ENCODE assay signal across 8 mouse cellular contexts in genomic region chr7:25179606-25180161, GRCm38 (mm10). TPM values are rescaled to one million over a fixed set of nuclear protein-coding genes. Genes with fewer than 3 reads are reported as not detected.
DNase-seq lines count a peak whose midpoint lies in the region; ATAC-seq and TF ChIP-seq lines count a peak whose summit lies in the region.

TSS of gene Pou2f2 (minus strand) at chr7:25179726.

- peak; percentile 93 for ATAC-seq in hindbrain, embryonic 12.5 days (ENCODE audit: low FRiP score)
- ATAC-seq in lung, postnatal 0 days = peak; percentile 86

- no peaks in the 10 kb centered on the region for H3K36me3 ChIP-seq in hindbrain, embryonic 12.5 days
- no peaks in the 10 kb centered on the region for H3K36me3 ChIP-seq in lung, postnatal 0 days (ENCODE audit: insufficient read depth, low read length)

- peak within 1 kb of the TSS; percentile 64 for H3K4me3 ChIP-seq in hindbrain, embryonic 12.5 days
- H3K4me3 ChIP-seq in lung, postnatal 0 days (ENCODE audit: low read depth, low read length) = peak within 1 kb of the TSS; percentile 18

- WGBS in hindbrain, embryonic 12.5 days = under 1% methylated on average over 49 of the region's 56 CpGs
- 2% methylated on average over 37 of the region's 56 CpGs for WGBS in lung, postnatal 0 days

- peak within 1 kb of the TSS; percentile 70 for H3K4me2 ChIP-seq in hindbrain, embryonic 12.5 days (replicated peaks)
- peak within 1 kb of the TSS; percentile 64 for H3K4me2 ChIP-seq in lung, postnatal 0 days (replicated peaks; ENCODE audit: low read depth, low read length)

- TF ChIP-seq EP300 in lung, postnatal 0 days (IDR thresholded peaks at IDR 0.05) = no peak

- H3K27ac ChIP-seq in hindbrain, embryonic 12.5 days = peak within 1 kb of the TSS; percentile 98
- H3K27ac ChIP-seq in lung, postnatal 0 days (ENCODE audit: low read length) = no peak within 1 kb of the TSS

- peak; percentile 55 for TF ChIP-seq CTCF in lung, postnatal 0 days (IDR thresholded peaks at IDR 0.05)

- H3K9me3 ChIP-seq in hindbrain, embryonic 12.5 days (replicated peaks) = no peaks in the 10 kb centered on the region
- H3K9me3 ChIP-seq in lung, postnatal 0 days (ENCODE audit: low read length) = no peaks in the 10 kb centered on the region

- peak within 1 kb of the TSS; percentile 94 for H3K9ac ChIP-seq in hindbrain, embryonic 12.5 days
- H3K9ac ChIP-seq in lung, postnatal 0 days (replicated peaks; ENCODE audit: low read depth) = no peak within 1 kb of the TSS

- H3K4me1 ChIP-seq in hindbrain, embryonic 12.5 days = peaks cover 49% of the 10 kb centered on the region
- no peaks in the 10 kb centered on the region for H3K4me1 ChIP-seq in lung, postnatal 0 days (ENCODE audit: insufficient read depth, low read depth, low read length)

- peak; percentile 79 for DNase-seq in Muller cell, postnatal 12 days (ENCODE audit: inconsistent ontology term)
- DNase-seq in cerebellum, adult 9-10 months = peak; percentile 82
- peak; percentile 89 for DNase-seq in frontal cortex, postnatal 10 days (ENCODE audit: low spot score in 2 of 2)
- DNase-seq in layer of hippocampus, postnatal 25 days (ENCODE audit: extremely low spot score in 1 of 2, low spot score in 1 of 2) = peak; percentile 65 to 77
- peak; percentile 68 for DNase-seq in lung, postnatal 0 days (ENCODE audit: low spot score)
- peak; percentile 58 for DNase-seq in ovary, adult 18-20 months (ENCODE audit: low spot score)
- peak; percentile 80 for DNase-seq in thymus, postnatal 25 days

- peaks cover 65% of the 10 kb centered on the region for H3K27me3 ChIP-seq in hindbrain, embryonic 12.5 days
- H3K27me3 ChIP-seq in lung, postnatal 0 days (replicated peaks; ENCODE audit: insufficient read depth, low read length) = peaks cover 77% of the 10 kb centered on the region

RNA-seq across cellular contexts. Expression of gene Pou2f2, which starts in this region (rescaled TPM):
- polyA plus RNA-seq in hindbrain, embryonic 12.5 days (2016; fragmentation: Nextera tagmentation; extraction: Ambion mirVana) = 38.6 and 40.3 TPM in 2 replicates
- total RNA-seq in layer of hippocampus, postnatal 25 days (2021) = 10 to 100 TPM in 1 of 2 experiments, 1 to 10 TPM in 1; 7.1 to 11.8 TPM
- 0.98 and 1.4 TPM in 2 replicates for polyA plus RNA-seq in lung, postnatal 0 days (2015; fragmentation: Nextera tagmentation; extraction: Ambion mirVana)

Comparison
In these comparisons a context has a peak if more than half of its experiments do, and no peak if none do; other contexts are left out.
1. RNA of gene Pou2f2 (polyA plus RNA-seq): 38.6 to 40.3 TPM in hindbrain, embryonic 12.5 days; 0.98 to 1.4 TPM in lung, postnatal 0 days; every median in the first group is over 10 times any median in the second.
2. Peak in every context shown above with its lines, with median percentiles within 50 percentile points of each other: DNase-seq.